Mouse (Mus musculus) layer of hippocampus, postnatal 36 days (tissue): ENCODE data around the gene Cd44. TPM values are rescaled to one million over a fixed set of nuclear protein-coding genes. Genes with fewer than 3 reads are reported as not detected.

Experiments used
- DNase-seq, 2 experiments: peaks; one replicate each; pipeline ENCODE4 v3.0.0; 2022
- total RNA-seq, 2 experiments: library from RNA; stranded (reverse); gene quantifications; 2 replicates each; pipeline ENCODE4 v1.2.3; 2021

The Cd44 gene
- total RNA-seq, 2 experiments from 2014 or later = 3.4 to 4.1 TPM

DNA sequence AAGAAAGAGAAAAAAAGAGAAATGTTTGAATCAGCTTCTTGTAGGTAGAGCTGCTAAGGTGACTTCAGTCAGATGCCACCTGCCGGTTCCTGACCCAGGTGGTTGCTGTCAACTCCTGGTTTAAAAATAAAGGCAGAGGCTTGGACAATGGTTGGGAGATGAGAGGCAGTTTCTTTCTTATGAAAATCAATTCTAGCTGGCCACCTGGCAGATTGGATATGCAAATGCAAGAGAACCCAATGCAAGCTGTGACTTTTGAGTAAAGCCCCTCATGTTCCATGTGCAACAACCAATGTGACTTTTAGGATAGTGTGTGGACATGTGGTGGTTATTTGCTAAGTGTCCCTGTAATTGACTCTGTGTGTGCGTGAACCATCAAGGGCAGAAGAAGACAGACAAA, 33.0 kb downstream of the Cd44 start:
- no peak for DNase-seq

DNA sequence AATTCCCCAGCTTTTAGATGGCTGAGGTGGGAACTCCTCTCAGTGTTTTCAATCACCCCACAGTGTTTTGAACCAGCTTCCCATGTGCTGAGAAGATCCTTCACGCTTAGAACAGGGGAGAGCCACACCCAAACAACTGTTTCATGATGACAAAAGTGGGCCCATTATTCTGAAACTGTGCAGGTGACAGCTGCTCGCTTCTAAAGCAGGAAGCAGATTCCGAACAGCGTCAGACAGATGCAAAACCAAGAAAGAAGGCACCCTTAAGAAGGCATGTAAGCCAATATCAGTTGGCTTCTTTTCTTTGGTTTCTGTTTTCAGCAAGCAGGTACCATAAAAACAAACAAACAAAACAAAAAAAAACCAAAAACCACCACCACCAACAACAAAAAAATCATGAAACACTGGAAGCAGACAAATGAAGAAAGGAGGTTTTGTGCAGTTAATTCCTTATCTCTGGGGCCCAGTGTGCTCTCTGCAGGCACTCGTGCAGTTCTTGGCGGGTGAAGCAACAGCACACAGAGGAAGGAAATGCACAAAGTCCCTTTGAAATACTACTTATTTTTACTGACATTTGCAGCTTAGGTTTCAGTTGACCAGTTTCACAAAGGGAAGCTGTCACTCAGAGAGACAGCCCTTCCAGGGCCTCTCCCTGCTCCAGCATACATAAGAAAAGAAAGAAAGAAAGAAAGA, 33.9 kb downstream of the Cd44 start:
- DNase-seq = no peak

DNA sequence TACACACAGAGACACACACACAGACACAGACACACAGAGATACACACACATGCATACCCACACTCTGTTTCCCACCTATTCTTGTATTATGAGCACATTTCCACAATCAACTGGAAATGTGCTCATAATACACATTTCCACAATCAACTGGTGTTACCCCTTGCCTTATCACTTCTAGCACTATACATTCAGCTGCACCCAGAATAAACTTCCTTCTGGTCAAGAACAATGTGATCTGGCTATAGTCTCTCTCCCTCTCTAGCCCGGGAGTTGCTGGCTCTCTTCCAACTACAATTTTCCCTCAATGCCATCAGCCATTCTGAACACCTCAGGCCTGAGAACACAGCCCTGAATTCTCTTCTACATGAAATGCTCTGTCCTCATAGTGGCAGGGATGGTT, 34.9 kb downstream of the Cd44 start:
- DNase-seq = no peak

DNA sequence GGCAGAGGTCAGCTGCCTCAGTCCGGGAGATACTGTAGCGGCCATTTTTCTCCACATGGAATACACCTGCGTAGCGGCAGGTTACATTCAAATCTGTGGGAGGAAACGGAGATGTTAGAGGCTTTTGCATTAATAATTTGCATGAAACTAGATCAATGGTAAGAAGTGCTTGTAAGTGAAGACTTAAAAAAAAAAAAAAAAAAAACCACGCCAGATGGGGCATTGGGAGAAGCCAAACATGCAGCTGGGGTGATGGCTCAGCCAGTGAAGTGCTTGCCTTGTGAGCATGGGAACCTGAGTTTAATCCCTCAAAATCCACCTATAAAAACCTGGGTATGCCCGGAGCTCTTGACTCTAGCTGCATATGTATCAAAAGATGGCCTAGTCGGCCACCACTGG, 36.1 kb downstream of the Cd44 start:
- DNase-seq = no peak

DNA sequence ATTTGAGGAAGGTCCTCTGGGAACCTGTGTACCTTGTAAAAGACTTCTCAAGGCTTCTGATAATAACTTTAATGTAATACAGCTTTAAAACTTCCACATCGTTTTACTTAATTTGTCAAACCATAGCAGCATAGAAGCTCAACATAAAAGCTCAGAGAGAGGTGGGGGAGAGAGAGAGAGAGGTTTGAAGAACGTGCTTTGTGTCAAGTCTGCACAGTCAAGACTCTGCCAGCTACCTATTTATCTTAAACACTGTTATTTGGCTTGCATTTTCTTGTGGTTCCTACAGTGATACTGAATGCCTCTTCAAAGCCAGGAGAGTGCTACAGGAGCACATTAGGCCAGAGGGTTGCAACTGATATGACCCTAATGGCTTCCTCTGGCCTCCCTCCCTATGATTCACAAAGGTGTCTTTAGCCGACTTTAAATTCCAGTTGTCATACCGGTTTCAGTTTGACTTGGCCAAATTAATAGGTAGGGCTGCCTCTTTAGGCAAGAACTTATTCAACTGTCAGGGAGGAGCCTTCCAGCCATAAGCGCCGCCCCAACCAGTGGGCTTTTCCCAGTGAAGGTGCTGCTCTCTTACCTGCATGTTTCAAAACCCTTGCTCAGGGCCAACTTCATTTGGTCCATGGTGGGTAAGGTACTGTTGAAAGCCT, 36.6 kb downstream of the Cd44 start:
- no peak for DNase-seq

DNA sequence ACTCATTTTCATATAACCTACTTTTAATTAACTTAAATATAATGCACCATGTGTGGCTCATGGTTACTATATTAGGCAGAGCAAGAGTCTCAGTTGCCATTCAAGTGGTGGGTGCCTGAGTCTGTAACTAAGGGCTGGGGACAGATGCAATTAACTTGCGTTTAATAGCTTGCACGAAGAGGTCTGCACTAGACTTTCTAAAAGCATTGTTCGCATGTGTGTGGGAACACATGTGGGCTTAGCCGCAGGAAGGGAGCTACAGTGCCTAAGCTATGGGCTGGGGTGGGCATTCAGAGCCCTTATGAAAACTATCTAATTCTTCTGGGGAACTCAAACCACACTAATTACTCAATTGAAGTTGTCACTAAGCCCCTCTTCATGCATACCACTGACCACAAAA, 37.4 kb downstream of the Cd44 start:
- no peak for DNase-seq

DNA sequence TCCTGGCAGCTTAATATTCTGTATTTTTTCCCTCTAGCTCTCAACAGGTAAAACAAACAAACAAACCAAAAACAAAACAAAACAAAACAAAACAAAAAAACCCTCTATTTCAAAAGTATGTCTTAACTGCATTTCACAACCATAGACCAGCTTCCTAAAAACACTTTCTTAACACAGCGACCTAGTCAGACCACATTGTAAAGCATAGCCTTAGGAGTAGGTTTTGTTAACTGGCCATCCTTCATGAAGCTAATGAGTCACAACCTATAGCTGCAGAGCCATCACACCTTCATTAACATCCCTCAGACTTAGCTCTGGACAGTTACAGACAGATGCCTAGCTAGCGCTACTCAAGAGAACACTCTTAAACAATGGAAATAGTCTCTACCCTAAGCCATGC, 37.9 kb downstream of the Cd44 start:
- DNase-seq = no peak

DNA sequence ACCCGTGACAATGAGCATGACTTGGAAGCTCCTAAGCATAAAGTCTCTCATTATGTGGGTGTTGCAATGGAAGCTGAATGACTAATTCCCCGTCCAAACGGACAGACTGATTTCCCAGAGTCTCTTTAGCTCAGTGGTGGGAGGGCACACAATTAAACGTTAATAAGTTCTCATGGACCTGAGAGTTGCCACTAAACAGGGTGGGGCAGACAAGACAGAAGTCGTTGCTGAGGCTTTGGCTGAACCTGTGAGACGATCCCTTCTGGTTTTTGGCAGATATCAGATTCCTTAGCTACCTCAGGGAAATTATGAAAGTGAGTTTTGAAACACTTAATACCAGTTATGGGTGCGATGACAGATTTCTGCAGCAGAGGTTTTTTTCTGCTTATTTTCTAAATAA, 38.8 kb downstream of the Cd44 start:
- DNase-seq = no peak

DNA sequence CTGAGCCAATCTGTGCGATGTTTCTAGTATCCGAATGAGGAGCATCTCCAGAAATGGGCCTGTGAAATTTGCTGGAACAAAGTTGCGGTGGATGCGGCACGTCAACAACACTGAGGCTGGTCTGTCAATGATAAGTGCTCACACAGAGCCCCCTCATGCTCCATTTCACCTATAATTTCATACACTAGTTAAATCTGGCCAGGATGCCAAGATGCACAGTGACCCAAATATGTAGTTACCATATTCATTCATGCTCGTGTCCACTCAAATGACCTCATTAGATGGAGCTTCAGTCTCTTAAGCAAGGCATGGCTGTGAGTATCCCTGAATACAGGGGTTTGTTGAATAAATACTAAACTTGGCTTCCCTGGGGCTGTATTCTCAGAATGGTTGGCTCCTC, 43.2 kb downstream of the Cd44 start:
- no peak for DNase-seq

DNA sequence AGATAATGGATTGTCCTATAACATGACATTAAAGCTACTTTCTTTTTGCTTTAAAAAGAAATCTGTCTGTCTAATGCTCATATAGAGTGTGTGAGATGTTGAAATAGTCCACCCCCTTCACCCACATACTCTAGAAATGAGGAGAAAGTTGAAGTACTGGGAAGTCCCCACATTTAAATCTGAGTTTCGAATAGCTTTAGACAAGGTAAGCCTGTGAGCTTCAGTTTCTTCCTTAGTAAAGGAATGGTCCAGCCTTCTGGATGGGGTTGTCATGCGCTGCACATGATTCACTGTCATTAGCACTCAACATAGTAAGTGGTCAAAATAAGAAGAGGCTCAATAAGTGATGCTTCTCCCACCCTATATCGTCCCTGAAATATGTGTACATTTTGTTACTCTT, 48.2 kb downstream of the Cd44 start:
- no peak for DNase-seq

DNA sequence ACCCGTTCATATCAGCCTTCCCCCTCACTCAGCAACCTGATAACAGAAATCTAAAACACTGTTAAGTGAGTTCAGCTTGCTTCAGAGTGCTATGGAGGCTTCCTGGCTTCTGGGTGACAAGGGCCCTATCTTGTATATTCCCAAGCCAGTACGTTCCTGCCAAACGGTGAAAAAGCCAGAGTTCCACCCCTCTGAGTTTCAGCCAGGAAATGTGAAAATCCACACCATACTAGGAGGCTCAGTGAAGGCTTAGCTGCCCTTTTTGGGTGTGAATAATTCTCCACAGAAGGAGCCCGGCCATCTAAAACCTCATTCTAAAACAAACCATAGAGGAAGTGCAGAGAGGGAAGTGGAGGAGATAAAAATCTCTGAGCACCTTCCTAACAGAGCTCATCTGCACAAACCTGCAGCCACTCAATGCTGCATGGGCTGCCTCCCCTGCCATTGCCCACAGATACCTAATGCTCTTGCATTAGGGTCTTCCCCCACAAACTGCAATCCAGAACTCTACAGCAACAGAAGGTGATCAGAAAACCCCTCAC, 49.5 kb downstream of the Cd44 start:
- DNase-seq = no peak

DNA sequence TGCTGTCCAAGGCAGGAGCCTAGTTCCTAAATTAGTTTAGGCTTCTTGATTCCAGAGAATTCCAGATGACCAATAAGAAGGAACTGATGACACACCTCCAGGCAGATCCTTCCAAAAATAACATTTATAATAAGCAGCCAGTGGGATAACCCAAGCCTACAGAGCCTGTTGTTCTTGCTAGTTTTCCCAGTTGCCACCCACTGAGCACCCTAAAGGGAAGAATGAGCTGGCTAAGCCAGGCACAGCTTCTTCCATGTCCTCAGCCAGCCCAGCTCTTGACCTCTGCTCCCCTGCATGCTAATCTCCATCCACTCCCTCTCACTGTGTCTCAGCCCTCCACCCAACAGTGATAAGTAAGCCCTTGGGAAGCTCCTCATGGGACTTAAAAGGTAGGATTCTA, 51.4 kb downstream of the Cd44 start:
- no peak for DNase-seq

DNA sequence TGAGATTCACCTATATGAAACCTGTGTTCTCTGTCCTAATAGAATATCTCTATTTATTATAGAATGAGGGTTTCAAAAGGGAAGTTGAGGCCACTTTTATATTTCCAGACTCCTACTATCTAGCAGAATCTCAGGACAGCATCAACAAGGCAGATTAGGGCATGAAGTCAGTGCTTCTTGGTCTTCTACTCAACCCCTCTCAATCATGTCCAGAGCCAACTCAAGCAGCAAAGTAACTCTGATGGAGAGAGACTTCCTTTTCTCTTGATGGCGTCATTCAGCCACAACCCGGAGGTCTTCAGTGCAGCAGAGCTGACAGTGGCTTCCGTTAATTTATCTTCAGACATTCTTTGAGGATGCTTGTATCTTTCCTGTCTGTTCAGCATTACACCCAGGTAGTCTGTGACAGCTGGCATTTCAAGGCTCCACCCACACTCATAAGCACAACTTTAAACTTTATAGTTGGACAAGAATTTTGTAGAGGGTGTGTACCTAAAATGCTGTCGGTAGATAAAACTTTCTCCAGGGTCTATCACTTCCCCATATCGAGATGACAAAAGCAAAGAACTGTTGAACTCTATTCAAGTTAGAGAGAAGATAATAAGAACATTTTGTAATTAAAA, 52.5 kb downstream of the Cd44 start:
- DNase-seq = no peak

DNA sequence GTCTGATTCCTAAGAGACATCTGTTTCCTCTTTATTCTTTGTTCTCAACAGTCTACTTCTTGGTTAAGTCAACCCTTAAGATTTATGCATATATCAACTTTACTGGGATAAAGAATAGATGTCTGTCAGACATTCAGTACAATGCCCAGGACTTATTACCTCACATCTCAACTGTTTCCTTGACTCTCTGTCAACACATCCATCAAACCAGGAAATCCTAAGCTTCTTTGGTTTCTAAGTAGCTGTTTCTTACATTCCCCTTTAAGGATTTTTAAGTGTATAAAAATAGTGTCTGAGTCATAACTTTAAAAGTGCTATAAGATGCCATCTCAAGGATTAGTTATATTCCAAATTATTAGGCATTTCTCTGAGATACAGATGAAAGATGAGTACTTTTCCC, 60.2 kb downstream of the Cd44 start:
- DNase-seq = no peak

DNA sequence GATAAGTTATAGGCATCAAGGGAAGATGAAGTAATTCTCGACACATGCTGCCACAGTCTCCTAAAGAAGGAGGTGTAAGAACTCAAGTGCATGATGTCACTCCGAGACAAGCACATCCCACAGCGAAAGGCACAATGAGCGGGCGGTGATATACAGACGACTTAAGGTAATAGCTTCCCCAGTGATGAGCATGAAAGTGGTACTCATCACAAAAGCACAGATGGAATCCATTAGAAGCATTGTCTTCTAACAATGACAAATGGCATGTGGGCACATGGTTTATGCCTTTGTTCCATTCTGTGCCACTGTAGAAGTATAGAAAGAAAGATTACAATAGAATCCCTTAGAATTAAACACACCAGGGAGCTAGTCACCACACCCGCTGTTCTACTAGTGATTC, 63.3 kb downstream of the Cd44 start:
- no peak for DNase-seq

DNA sequence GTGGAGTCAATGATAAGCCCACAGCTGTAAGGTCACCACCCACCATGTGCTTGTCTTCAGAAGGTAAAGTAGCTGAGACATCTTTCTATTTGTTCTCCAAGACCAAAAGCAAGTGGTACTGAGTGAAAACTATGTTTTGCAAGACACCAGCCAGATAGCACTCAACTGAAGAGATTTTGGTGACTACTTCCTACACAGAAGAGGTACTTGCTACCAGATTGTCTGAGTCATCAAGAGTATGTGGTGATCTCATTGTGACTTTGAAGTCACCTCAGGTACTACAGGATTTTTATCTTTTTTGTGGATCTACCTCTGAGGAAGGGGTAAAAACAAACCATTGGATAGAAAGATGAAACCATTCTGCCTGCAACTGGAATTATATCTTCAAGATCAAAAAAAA, 69.9 kb downstream of the Cd44 start:
- no peak for DNase-seq

DNA sequence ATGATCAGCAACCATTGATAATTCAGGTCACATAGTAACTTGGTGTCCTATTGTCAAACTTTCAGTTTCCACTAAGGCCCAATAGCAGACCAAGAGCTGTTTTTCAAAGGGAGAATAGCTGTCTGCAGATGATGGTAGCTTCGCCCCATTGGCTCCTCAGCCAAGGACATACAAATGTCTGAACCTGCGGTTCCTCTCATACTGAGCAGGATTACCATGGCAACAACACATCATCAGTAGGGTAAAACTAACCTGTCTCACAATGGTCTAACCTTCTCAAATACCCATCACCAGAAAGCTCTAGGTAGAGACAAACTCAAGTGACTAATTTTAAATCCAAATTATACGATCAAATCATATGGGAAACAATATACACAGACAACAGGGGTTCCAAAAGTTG, 72.3 kb downstream of the Cd44 start:
- peak; percentile 22 to 63 for DNase-seq

DNA sequence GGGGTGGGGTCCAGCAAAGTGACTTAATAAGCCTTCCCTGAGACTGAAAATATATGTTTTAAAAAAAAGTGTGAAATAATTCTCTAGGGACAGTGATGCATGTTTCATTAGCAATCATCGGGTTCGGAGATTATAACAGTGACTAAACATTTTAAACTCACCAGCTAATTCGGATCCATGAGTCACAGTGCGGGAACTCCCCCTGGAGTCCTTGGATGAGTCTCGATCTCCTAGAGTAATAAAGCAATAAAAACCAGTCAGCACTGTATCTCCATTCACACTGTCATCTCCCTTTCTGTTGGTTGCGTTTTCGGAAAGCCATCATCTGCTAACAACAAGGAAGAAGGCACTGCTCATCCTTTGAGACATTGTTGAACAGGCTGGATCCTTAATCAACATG, 73.1 kb downstream of the Cd44 start:
- no peak for DNase-seq

DNA sequence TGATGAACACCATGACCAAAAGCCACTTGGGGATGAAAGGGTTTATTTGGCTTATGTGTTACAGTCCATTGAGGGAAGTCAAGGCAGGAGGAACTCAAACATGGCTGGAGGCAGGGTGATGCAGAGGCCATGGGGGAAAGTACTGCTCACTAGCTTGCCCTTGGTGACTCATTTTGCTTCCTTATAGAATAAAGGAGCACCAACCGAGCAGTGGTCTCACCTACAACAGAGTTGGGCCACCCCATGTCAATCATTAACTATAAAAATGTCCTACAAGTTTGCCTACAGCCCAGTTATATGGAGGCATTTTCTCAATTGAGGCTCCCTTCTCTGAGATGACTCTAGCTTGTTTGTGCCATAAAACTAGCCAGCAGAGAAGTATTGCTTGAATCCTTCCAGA, 73.6 kb downstream of the Cd44 start:
- DNase-seq = no peak

DNA sequence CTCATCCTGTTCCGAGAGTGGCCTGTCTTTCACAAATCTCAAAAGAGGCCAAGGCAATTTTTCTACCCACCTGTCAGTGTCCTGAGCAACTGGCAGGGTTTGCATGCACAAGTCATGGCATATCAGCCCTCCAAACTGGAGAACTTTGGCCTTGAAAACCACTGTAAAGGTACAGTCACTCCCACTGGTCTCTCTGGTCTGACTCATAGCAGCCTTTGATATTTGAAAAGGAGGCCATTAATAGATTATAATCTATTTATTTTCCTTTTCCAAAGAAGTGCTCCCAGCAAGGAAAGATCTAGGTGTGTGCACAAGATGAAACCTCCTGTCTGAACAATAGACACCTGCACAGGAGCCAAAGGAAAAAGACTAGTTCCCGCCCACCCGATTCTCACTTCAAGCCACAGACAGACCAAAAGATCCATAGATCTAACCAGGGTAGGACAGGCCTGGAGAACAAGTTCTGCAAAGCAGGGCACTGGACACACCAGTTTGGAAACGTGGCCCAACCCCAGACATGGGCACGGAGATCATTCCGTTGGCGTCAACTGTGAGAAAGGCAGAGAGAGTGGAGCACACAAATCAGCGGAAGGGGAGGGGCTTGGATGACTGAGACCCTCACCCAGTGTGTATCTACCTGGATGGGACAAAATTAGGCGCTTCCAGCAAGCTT, 75.4 kb downstream of the Cd44 start:
- no peak for DNase-seq

DNA sequence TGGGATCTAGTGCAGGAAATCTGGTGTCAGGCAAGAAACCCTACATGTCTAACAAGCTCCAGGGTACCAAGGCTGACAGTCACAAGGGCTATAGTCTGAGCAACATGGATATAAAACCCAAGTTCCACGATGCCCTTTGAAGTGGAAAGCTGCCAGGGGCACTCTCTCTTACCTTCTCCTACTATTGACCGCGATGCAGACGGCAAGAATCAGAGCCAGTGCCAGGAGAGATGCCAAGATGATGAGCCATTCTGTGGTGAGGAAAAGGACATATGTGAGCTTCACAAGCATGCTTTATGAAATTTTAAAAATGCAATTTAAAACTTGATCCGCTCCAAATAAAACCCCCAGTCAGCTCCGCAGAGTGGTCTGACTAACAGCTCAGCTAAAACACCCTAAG, 79.4 kb downstream of the Cd44 start:
- DNase-seq = peak; percentile 3 to 16

DNA sequence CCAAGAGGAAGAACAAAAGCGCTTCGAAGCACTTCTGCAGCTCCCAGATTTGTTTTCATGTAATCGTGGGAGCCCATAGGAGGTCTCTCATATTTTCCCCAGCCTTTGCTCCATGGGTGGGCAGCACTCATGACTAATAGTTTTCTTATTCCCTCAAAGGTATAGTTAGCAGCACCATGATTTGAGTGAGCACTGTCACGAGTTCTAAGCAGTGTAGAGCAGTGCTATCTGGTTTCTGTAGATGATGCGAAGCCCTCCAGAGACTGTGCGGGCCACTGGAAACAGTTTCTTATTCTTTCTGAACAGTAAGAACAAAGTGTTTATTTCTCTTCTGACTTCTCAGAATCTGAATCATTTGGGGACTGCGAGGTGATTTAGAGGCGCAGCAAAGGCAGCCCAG, 80.7 kb downstream of the Cd44 start:
- DNase-seq = no peak

DNA sequence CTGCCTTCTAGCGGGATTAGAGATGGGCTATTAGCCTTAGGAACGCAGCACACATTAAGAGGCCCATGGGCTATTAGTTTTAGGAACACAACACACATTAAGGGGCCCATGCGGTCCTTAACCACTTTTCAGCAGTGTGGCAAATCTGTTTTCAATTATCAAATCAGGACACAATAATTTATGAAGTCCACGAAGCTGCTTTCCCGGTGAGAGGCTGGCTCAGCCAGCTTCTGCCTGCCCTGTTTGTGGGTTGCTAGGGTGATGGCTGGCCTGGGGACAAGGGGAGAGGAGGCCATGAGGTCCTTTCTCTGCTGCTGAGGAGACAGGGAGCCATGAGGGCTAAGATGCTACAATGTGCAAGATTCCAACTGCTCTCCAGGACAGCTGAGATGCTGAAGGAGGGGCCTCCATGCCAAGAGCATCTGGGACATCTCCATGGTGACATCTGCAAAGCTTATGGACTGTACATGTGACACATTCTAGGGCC, 81.2 kb downstream of the Cd44 start:
- DNase-seq = peak; percentile 5 to 12
